Comparison of ENCODE assay signal across 10 mouse cellular contexts in the genomic region with DNA sequence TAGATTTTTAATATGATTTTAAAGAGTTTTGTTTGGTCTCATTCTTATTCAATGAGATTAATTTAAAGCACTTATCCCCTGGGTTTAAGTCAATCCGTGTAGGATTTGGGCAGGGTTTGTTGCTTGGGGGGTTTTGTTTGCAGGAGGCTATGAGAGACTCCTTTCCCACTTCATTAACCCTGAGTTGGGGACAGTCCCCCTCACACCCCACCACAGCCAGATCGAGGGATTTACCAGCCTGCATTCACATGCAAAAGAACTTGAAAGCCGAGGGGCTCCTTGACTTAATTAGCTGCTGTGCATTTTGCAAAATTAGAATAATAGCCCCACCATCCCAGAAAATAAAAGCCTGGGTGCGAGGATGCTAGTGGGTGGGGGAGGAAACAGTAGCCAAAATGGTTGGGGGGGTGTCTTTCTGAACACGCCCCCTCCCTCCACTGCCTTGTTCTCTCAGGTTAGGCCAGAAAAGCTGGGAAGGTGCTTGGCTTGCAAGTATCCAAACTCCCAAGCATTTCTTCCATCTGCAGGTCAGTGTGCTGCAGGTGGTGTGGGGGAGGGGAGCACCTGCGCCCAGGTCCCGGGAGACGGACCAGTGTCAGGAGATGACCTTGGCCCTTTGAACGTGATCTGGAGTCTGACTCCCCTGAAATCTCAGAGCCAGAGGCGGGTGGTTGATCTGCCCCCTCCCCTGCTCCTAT. TPM values are rescaled to one million over a fixed set of nuclear protein-coding genes. Genes with fewer than 3 reads are reported as not detected.
DNase-seq lines count a peak whose midpoint lies in the region; ATAC-seq lines count a peak whose summit lies in the region.
"Had no signal": no experiment of that assay in that cellular context is flagged by ENCODE, and none has a peak within 500 bp of the region (broad histone marks: within the 10 kb centered on the region; RNA-seq: fewer than 3 reads in every experiment).

No protein-coding gene starts in this region.

- no peak for DNase-seq in heart, adult 9 months (ENCODE audit: low spot score in 2 of 2)
- DNase-seq in R1 (ENCODE audit: low read depth, low spot score) = peak; percentile 40
- peak; percentile 21 for DNase-seq in hindbrain, embryonic 10.5 days (ENCODE audit: low spot score)
- DNase-seq in frontal cortex, postnatal 14 days (ENCODE audit: low spot score in 2 of 2) = no peak
- no peak for DNase-seq in right cerebral cortex, postnatal 14 days
- DNase-seq: spleen, adult 18-20 months had no signal

- peak overlapping the region; percentile 44 for H3K4me3 ChIP-seq in heart, embryonic 13.5 days
- peak overlapping the region; percentile 40 for H3K4me3 ChIP-seq in hindbrain, embryonic 10.5 days
- no peak overlapping the region for H3K4me3 ChIP-seq in liver, embryonic 16.5 days (ENCODE audit: low read depth, low read length)

- peak overlapping the region; percentile 68 for H3K4me2 ChIP-seq in heart, embryonic 13.5 days
- H3K4me2 ChIP-seq in liver, embryonic 16.5 days (ENCODE audit: low read depth, low read length) = 0 out of 2 replicates have a peak overlapping the region, but pooled peaks have one; percentile 4

- 7% methylated on average over 10 of the region's 10 CpGs for whole genome bisulfite sequencing in heart, embryonic 13.5 days
- 2% methylated on average over 10 of the region's 10 CpGs for WGBS in hindbrain, embryonic 10.5 days
- WGBS in liver, embryonic 16.5 days (ENCODE audit: insufficient replicate concordance) = 11% methylated on average over 10 of the region's 10 CpGs

- peaks cover 72% of the 10 kb centered on the region for H3K27me3 ChIP-seq in heart, embryonic 13.5 days (replicated peaks)
- peaks cover 100% of the 10 kb centered on the region for H3K27me3 ChIP-seq in hindbrain, embryonic 10.5 days (ENCODE audit: insufficient read depth, poor library complexity, severe bottlenecking)
- H3K27me3 ChIP-seq in liver, embryonic 16.5 days (ENCODE audit: control insufficient read depth, insufficient read depth, low read depth, low read length) = peaks cover 53% of the 10 kb centered on the region
- H3K27me3 ChIP-seq: CH12.LX had no signal

- H3K9ac ChIP-seq in heart, embryonic 13.5 days = peak overlapping the region; percentile 55; the same call in 1 of the 2 replicates
- H3K9ac ChIP-seq in liver, embryonic 16.5 days (ENCODE audit: low read depth, low read length) = no peak overlapping the region

- H3K27ac ChIP-seq in heart, embryonic 13.5 days (replicated peaks) = no peak overlapping the region
- peak overlapping the region; percentile 76; the same call in 1 of the 2 replicates for H3K27ac ChIP-seq in hindbrain, embryonic 10.5 days
- H3K27ac ChIP-seq in liver, embryonic 16.5 days (ENCODE audit: low read length) = no peak overlapping the region

- no peaks in the 10 kb centered on the region for H3K9me3 ChIP-seq in heart, embryonic 13.5 days
- no peaks in the 10 kb centered on the region for H3K9me3 ChIP-seq in hindbrain, embryonic 10.5 days
- H3K9me3 ChIP-seq in liver, embryonic 16.5 days (replicated peaks; ENCODE audit: control insufficient read depth, low read length) = no peaks in the 10 kb centered on the region

- H3K4me1 ChIP-seq in heart, embryonic 13.5 days = peaks cover 24% of the 10 kb centered on the region
- H3K4me1 ChIP-seq in hindbrain, embryonic 10.5 days (replicated peaks) = peaks cover 65% of the 10 kb centered on the region
- H3K4me1 ChIP-seq in liver, embryonic 16.5 days (ENCODE audit: control insufficient read depth, low read depth, low read length) = no peaks in the 10 kb centered on the region

- H3K36me3 ChIP-seq in heart, embryonic 13.5 days = peaks cover 22% of the 10 kb centered on the region
- peaks cover 14% of the 10 kb centered on the region for H3K36me3 ChIP-seq in hindbrain, embryonic 10.5 days
- H3K36me3 ChIP-seq in liver, embryonic 16.5 days (ENCODE audit: control insufficient read depth, insufficient read depth) = no peaks in the 10 kb centered on the region

- no peak for ATAC-seq in heart, embryonic 13.5 days (ENCODE audit: extremely low read depth, insufficient number of reproducible peaks, low FRiP score, low TSS enrichment)
- ATAC-seq in liver, embryonic 16.5 days (ENCODE audit: low read depth) = no peak
- no peak for ATAC-seq in megakaryocyte-erythroid progenitor cell, adult 5-6 weeks (replicated peaks; ENCODE audit: low FRiP score, low TSS enrichment, poor library complexity, severe bottlenecking)

RNA-seq across cellular contexts. Expression of a gene that starts 8.6 kb away (rescaled TPM):
- not detected in 2 replicates for polyA plus RNA-seq in heart, embryonic 13.5 days (2015; fragmentation: Nextera tagmentation; extraction: Ambion mirVana)
- polyA plus RNA-seq in hindbrain, embryonic 10.5 days (2016; fragmentation: Nextera tagmentation; extraction: Ambion mirVana) = 10.8 and 18.4 TPM in 2 replicates
- not detected in 2 replicates for polyA plus RNA-seq in liver, embryonic 16.5 days (2015; fragmentation: Nextera tagmentation; extraction: Ambion mirVana)
- 0.27 TPM in 1 of 2 replicates, not detected in the other for total RNA-seq in megakaryocyte-erythroid progenitor cell, adult 5-6 weeks (2014; fragmentation: Nextera tagmentation)
- not detected in 2 replicates for total RNA-seq in megakaryocyte-erythroid progenitor cell, adult 5-6 weeks (2017)
- total RNA-seq: CH12.LX had no signal

Comparison
In these comparisons a context has a peak if more than half of its experiments do, and no peak if none do; other contexts are left out.
1. DNase-seq: peak in R1 (single experiment) and hindbrain, embryonic 10.5 days (single experiment); none in heart, adult 9 months (0 of 2), frontal cortex, postnatal 14 days (0 of 2) and right cerebral cortex, postnatal 14 days (single experiment).
2. RNA of a gene that starts 8.6 kb away (polyA plus RNA-seq): 10.8 to 18.4 TPM in hindbrain, embryonic 10.5 days; not detected in heart, embryonic 13.5 days and not detected in liver, embryonic 16.5 days; every median in the first group is over 10 times any median in the second.